Mouse (Mus musculus): ENCODE results near the gene Dnajb1.

Gene Dnajb1

DNA sequence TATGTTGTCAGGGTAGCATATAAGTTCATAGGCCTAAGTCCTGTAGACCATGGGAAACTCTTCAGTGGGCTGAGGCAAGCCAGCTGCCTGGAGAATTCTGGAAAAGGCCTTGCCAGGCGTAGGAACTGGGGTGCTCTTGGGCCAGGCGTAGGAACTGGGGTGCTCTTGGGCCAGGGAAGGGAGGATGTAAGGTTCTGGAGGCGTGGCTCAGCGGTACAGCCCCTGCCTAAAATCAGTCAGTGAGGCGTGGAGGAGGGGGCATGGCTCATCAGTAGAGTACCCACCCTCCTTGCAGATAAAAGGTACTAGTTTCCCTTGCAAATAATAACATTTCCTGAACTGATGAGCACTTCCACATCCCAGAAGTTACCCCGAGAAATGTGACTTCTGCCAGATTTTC is 46.7 kb downstream of the Dnajb1 start:
- DNase-seq (ENCODE audit: low spot score in 2 of 2), result no peak

GRCm38 (mm10) chr8:83656043-83656442 is 48.0 kb downstream of the Dnajb1 start:
- no peak for DNase-seq (ENCODE audit: low spot score in 2 of 2)

- no peak for DNase-seq (ENCODE audit: low spot score in 2 of 2)
These were observed 48.7 kb downstream of the Dnajb1 start for GRCm38 (mm10) chr8:83656484-83657246.

GRCm38 (mm10) chr8:83660545-83660944 is 52.6 kb downstream of the Dnajb1 start:
- no peak for DNase-seq (ENCODE audit: low spot score in 2 of 2)

GRCm38 (mm10) chr8:83660995-83661680 is 53.1 kb downstream of the Dnajb1 start:
- no peak for DNase-seq (ENCODE audit: low spot score in 2 of 2)
